Mouse (Mus musculus) stomach, postnatal 0 days (tissue): ENCODE results near the gene Birc3. TPM values are rescaled to one million over a fixed set of nuclear protein-coding genes. Genes with fewer than 3 reads are reported as not detected.

ENCODE experiments used
- ATAC-seq: fragments of 200-750 bp; cut with Nextera tagmentation; 2 replicates; pipeline ENCODE4 v1.8.0; 2017; ENCODE audit not compliant: low FRiP score, low TSS enrichment
- DNase-seq: peaks from one replicate; pipeline ENCODE4 v3.0.0-alpha.2; 2016; ENCODE audit warnings: low spot score
- H3K27ac ChIP-seq: fragments of 300-500 bp; sonication (generic); replicated peaks from 2 replicates; pipeline ENCODE4 v1.5.1; 2014; ENCODE audit warnings: mild to moderate bottlenecking, control low read depth
- H3K27me3 ChIP-seq: fragments of 300-500 bp; sonication (generic); 2 replicates; pipeline ENCODE4 v1.6.1; 2014; ENCODE audit warnings: low read length; ENCODE audit not compliant: control insufficient read depth, insufficient read depth
- H3K36me3 ChIP-seq: fragments of 300-500 bp; sonication (generic); 2 replicates; pipeline ENCODE4 v1.6.1; 2014; ENCODE audit warnings: low read length, mixed read lengths; ENCODE audit not compliant: control insufficient read depth, insufficient read depth
- H3K4me1 ChIP-seq: fragments of 300-500 bp; sonication (generic); replicated peaks from 2 replicates; pipeline ENCODE4 v1.6.1; 2014; ENCODE audit warnings: antibody characterized with exemption; ENCODE audit not compliant: control insufficient read depth, insufficient read depth
- H3K4me2 ChIP-seq: fragments of 300-500 bp; sonication (generic); replicated peaks from 2 replicates; pipeline ENCODE4 v1.6.1; 2014; ENCODE audit warnings: low read depth, mild to moderate bottlenecking, control low read depth, moderate library complexity
- H3K4me3 ChIP-seq: fragments of 300-500 bp; sonication (generic); 2 replicates; pipeline ENCODE4 v1.5.1; 2014; ENCODE audit warnings: low read depth, low read length, control low read depth
- H3K9ac ChIP-seq: fragments of 300-500 bp; sonication (generic); 2 replicates; pipeline ENCODE4 v1.6.1; 2014; ENCODE audit warnings: mild to moderate bottlenecking, low read length, control low read depth, mixed read lengths
- H3K9me3 ChIP-seq: fragments of 300-500 bp; sonication (generic); 2 replicates; pipeline ENCODE4 v1.6.1; 2016; ENCODE audit warnings: low read length; ENCODE audit not compliant: control insufficient read depth
- CTCF ChIP-seq: IDR thresholded peaks from 2 replicates; pipeline ENCODE4 v1.5.1; 2016; ENCODE audit warnings: antibody characterized with exemption, low read depth, mild to moderate bottlenecking, moderate library complexity
- EP300 ChIP-seq: optimal IDR thresholded peaks from 2 replicates; pipeline ENCODE3; 2016; ENCODE audit warnings: antibody characterized with exemption
- WGBS: fragments of 180-500 bp; shearing (Covaris S2); extraction: QIAGEN DNeasy Blood & Tissue Kit; methylation state at CpG from one replicate; pipeline ENCODE4 v1.1.7; 2014; 5-methylcytosine and 5-hydroxymethylcytosine counted together
- polyA plus RNA-seq: library from polyadenylated mRNA; unstranded; fragments of >200 nt; fragmentation: Nextera tagmentation; extraction: Ambion mirVana; gene quantifications from 2 replicates; pipeline ENCODE4 v1.2.1, GENCODE M21; 2015

Birc3 gene
- polyA plus RNA-seq, 1 experiment from 2014 or later, result 5.2 TPM

DNA sequence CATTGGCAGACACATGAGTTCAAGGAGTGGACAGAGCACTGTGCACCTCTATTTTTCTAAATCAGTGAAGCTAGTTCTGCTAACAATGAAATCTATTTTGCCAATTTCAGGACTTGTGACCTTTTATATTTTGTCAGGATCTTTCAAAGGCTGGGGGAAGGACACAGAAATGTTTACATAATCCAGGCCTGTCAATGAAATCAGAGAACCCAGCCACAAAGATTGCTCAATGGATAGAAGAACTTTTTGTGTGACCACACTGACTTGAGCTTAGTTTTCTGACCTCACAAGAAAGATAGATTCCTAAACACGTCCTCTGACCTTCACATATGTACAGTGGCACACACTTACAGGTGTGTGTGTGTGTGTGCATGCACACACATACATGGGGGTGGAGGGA, 18.2 kb upstream of the Birc3 start:
- H3K27ac ChIP-seq, result no peak overlapping the region
- no peak overlapping the region for H3K9ac ChIP-seq

DNA sequence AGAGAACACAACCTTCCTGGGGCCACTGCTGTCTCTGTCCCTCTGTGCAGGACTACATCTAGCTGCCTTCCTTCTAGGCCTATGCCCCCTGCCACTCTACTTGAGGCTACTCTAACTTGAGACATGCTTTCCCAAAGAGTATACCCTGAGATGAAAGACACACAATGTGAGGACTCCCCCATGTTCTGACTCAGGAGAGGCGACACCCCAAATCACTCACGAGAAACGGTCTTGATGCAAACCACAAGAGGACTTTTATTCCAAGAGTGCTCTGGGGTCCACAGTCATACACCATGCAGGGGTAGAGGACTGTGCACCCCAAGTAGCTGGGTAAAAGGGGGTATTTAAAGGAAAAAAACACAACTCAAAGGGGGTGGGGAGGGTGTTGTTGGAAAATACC, 11.4 kb upstream of the Birc3 start:
- Histone ChIP-seq H3K9me3 (no peaks in the 10 kb centered on the region), H3K27ac (no peak overlapping the region), H3K4me3 (no peak overlapping the region), H3K9ac (no peak overlapping the region), H3K4me2 (no peak overlapping the region), H3K36me3 (no peaks in the 10 kb centered on the region), H3K27me3 (no peaks in the 10 kb centered on the region), H3K4me1 (no peaks in the 10 kb centered on the region)
- DNase-seq (no peak), ATAC-seq (no peak)
- 98% methylated on average over 3 of the region's 3 CpGs for WGBS
- TF ChIP-seq CTCF (no peak), EP300 (no peak)

More for the DNA sequence above, 18.2 kb upstream of the Birc3 start:
- H3K9me3 ChIP-seq, result no peaks in the 10 kb centered on the region
- H3K27me3 ChIP-seq, result no peaks in the 10 kb centered on the region
- no peaks in the 10 kb centered on the region for H3K4me1 ChIP-seq
- DNase-seq, result no peak
- H3K4me3 ChIP-seq, result no peak overlapping the region
- H3K4me2 ChIP-seq, result no peak overlapping the region
- TF ChIP-seq CTCF, result no peak
- no peak for TF ChIP-seq EP300
- H3K36me3 ChIP-seq, result no peaks in the 10 kb centered on the region
- 59% methylated on average over 1 of the region's 1 CpGs for WGBS
- ATAC-seq, result no peak

DNA sequence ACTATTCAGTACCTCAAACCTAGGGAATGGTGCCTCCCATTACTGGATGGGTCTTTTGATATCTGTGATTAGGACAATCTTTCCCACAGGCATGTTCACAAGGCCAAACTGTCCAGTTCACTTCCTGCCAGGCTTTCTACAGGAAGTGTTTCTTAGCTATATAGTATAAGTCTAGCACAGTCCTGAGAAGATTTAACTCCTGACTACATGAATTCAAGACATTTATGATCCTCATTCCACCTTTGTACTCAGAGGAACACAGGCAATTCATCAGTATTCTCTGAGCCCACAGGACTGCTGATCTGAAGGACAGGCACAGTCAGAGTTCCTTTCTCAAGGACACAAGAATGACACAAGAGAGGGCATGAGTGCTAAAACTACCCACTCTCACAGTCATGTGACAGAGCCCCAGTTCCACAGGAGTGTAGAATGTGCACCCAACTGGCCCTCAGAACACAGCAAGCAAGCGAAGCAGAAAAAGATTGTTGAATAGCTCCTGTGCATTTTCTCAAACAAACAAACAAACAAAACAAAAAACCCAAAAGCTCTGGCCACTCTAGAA, 9.4 kb upstream of the Birc3 start:
- no peak overlapping the region for H3K9ac ChIP-seq
- H3K9me3 ChIP-seq, result no peaks in the 10 kb centered on the region
- TF ChIP-seq EP300 (no peak), CTCF (no peak)
- no peaks in the 10 kb centered on the region for H3K27me3 ChIP-seq
- H3K4me1 ChIP-seq, result no peaks in the 10 kb centered on the region
- WGBS, result 87% methylated on average over 1 of the region's 1 CpGs
- no peak for DNase-seq
- ATAC-seq, result no peak
- no peak overlapping the region for H3K4me3 ChIP-seq
- no peak overlapping the region for H3K27ac ChIP-seq
- H3K36me3 ChIP-seq, result no peaks in the 10 kb centered on the region
- no peak overlapping the region for H3K4me2 ChIP-seq

DNA sequence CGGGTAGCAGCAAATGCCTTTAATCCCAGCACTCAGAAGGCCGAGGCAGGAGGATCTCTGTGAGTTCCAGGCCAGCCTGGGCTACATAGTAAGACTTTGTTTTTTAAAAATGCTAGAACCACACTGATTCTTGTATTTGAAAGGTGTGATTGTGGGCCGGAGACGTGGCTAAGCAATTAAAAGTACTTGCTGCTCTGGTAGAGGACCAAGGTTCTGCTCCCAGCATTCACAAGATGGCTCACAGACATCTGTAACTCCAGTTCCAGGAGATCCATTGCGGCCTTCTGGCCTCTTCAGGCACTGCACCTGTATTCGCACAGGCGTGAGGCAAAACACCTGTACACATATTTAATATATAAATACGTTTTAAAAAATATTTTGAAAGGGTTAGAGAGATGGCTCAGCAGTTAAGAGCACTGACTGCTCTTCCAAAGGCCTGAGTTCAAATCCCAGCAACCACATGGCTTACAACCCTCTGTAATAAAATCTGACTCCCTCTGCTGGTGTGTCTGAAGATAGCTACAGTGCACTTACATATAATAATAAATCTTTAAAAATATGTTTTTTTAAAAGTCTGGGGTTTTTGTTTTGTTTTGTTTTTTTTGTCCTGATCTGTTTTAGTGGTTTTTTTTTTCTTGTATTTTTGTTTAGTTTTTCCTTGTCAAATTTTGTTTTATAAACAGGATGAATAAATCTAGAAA, 675 bp upstream of the Birc3 start:
- no peak for DNase-seq
- Histone ChIP-seq H3K27ac (no peak overlapping the region; the same call in 1 of the 2 replicates), H3K4me3 (no peak overlapping the region; the same call in 1 of the 2 replicates), H3K36me3 (no peaks in the 10 kb centered on the region), H3K27me3 (no peaks in the 10 kb centered on the region), H3K9me3 (no peaks in the 10 kb centered on the region), H3K4me2 (peak overlapping the region; percentile 86; the same call in 1 of the 2 replicates), H3K4me1 (no peaks in the 10 kb centered on the region), H3K9ac (no peak overlapping the region)
- no peak for TF ChIP-seq EP300
- TF ChIP-seq CTCF, result peak; percentile 36; the same call in 1 of the 2 replicates
- no peak for ATAC-seq
- WGBS, result 86% methylated on average over 8 of the region's 8 CpGs

- no peak; the same call in 1 of the 2 replicates for ATAC-seq
- Histone ChIP-seq H3K27ac (peak overlapping the region; percentile 93), H3K4me1 (no peaks in the 10 kb centered on the region), H3K4me3 (peak overlapping the region; percentile 62), H3K9me3 (no peaks in the 10 kb centered on the region), H3K9ac (peak overlapping the region; percentile 86), H3K27me3 (no peaks in the 10 kb centered on the region), H3K36me3 (no peaks in the 10 kb centered on the region; the same call in 1 of the 2 replicates), H3K4me2 (peak overlapping the region; percentile 86)
- WGBS, result 16% methylated on average over 22 of the region's 23 CpGs
- DNase-seq, result no peak
- TF ChIP-seq CTCF, result no peak
- TF ChIP-seq EP300, result no peak
Observed at GRCm38 (mm10) chr9:7872044-7872774, 777 bp downstream of the Birc3 start.
